Mouse (Mus musculus): ENCODE measurements at regions not wholly inside any gene's neighbourhood (a gene's known extent, or its start where the extent isn't known, plus 50 kb on each side); places are given as distances from the start of the nearest gene placed in this dataset.

DNA sequence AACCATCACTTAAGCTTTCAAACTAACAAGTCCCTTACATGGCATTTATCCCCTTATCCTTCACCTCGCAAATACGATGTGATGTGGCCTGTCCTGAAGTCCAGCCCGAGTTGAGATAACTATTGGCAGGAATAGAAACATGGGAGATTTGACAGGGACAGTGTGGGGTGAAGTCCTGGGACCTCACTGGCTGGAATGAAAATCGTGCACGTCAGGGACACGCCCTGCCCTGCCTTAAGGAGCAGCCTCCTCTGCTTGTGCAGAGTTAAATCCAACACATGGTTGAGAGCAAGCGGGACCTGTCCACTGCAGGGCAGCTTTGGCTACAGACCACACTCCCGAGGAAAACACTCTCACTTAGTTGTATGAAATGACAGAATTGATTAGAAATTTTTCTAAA is 451.1 kb downstream of the Sox2 start:
- TF ChIP-seq POLR2A (IDR thresholded peaks at IDR 0.05; ENCODE audit: insufficient read depth, low read depth, low read length), result no peak
- no peak for TF ChIP-seq CTCF (IDR thresholded peaks at IDR 0.05; ENCODE audit: insufficient read depth, low read depth, low read length)
